Mouse (Mus musculus) lung, adult 18-20 months (tissue): Measurements from ENCODE around the gene Pex11b.
A peak's percentile ranks its signal among the peaks of the same experiment; 100 is the strongest.
"Not testable (repeated sequence)": the region's sequence is repeated elsewhere in the genome, so short reads cannot be mapped to it uniquely, and the experiment has no call there.

ENCODE experiments used
- DNase-seq, 2 experiments: peaks; one replicate each; pipeline ENCODE4 v3.0.0; 2022; ENCODE audit warnings: mixed read lengths in 2 of 2

Gene Pex11b

GRCm38 (mm10) chr3:96634928-96635879 lies at the start of gene Pex11b, which contains the start of gene Gm42957:
Pex11b (plus strand) TSS chr3:96635376.
Gm42957 (plus strand) TSS chr3:96635474.
- DNase-seq = peak; percentile 88 to 91

- no peak for DNase-seq
Observed at GRCm38 (mm10) chr3:96590657-96591056, 44.5 kb upstream of the Pex11b start.

GRCm38 (mm10) chr3:96593374-96593773 lies 41.8 kb upstream of the Pex11b start:
- DNase-seq = peak; percentile 64 to 78

GRCm38 (mm10) chr3:96593790-96594560 lies 41.2 kb upstream of the Pex11b start, which contains the start of gene Polr3gl:
Polr3gl (minus strand) TSS chr3:96594181.
- peak; percentile 96 for DNase-seq

- DNase-seq = no peak
Observed at GRCm38 (mm10) chr3:96594851-96595250, 40.3 kb upstream of the Pex11b start.

GRCm38 (mm10) chr3:96595661-96596060 lies 39.5 kb upstream of the Pex11b start:
- no peak for DNase-seq

GRCm38 (mm10) chr3:96596228-96596707 lies 38.9 kb upstream of the Pex11b start, which contains the start of gene Ankrd34a:
Ankrd34a (plus strand) TSS chr3:96596636.
- DNase-seq = no peak

- DNase-seq = no peak
Observed at GRCm38 (mm10) chr3:96596855-96597254, 38.3 kb upstream of the Pex11b start.

GRCm38 (mm10) chr3:96597435-96597891 lies 37.7 kb upstream of the Pex11b start:
- DNase-seq = no peak

- DNase-seq = peak; percentile 68 to 75
Observed at GRCm38 (mm10) chr3:96598156-96599068, 36.8 kb upstream of the Pex11b start.

- DNase-seq = no peak
Observed at GRCm38 (mm10) chr3:96599069-96599393, 36.1 kb upstream of the Pex11b start.

- no peak for DNase-seq
Observed at GRCm38 (mm10) chr3:96599411-96599810, 35.8 kb upstream of the Pex11b start.

- DNase-seq = peak; percentile 95 to 96
Observed at GRCm38 (mm10) chr3:96600639-96601250, 34.4 kb upstream of the Pex11b start, which contains the start of gene Lix1l. Lix1l (plus strand) TSS chr3:96601149.

- peak; percentile 73 to 79 for DNase-seq
Observed at GRCm38 (mm10) chr3:96601251-96601787, 33.9 kb upstream of the Pex11b start.

GRCm38 (mm10) chr3:96601941-96602703 lies 33.1 kb upstream of the Pex11b start:
- no peak for DNase-seq

- DNase-seq = no peak
Observed at GRCm38 (mm10) chr3:96602704-96603084, 32.5 kb upstream of the Pex11b start.

- no peak for DNase-seq
Observed at GRCm38 (mm10) chr3:96603311-96603710, 31.9 kb upstream of the Pex11b start.

- not testable (repeated sequence) for DNase-seq
Observed at GRCm38 (mm10) chr3:96606007-96606406, 29.2 kb upstream of the Pex11b start.

- no peak for DNase-seq
Observed at GRCm38 (mm10) chr3:96606618-96607017, 28.6 kb upstream of the Pex11b start.

GRCm38 (mm10) chr3:96617941-96618340 lies 17.2 kb upstream of the Pex11b start:
- no peak for DNase-seq
